Mouse (Mus musculus) T-helper 17 cell (primary cell): ENCODE results near the gene Cdh10.

ENCODE experiments used
- in situ Hi-C, 2 experiments: fragments of 300-600 bp; cut with MboI, MseI; formaldehyde crosslinking; loops; 1 replicate in 1 of 2; 2 replicates in 1 of 2; pipeline ENCODE4 v1.15.1; 2025; ENCODE audit warnings: high pct_unique_total_duplicates in 2 of 2

The Cdh10 gene

GRCm38 (mm10) chr15:18818185-18818973, at the start of gene Cdh10:
Gene Cdh10, plus strand, starts transcription at chr15:18818947.
- in situ Hi-C loops = no loop called here

DNA sequence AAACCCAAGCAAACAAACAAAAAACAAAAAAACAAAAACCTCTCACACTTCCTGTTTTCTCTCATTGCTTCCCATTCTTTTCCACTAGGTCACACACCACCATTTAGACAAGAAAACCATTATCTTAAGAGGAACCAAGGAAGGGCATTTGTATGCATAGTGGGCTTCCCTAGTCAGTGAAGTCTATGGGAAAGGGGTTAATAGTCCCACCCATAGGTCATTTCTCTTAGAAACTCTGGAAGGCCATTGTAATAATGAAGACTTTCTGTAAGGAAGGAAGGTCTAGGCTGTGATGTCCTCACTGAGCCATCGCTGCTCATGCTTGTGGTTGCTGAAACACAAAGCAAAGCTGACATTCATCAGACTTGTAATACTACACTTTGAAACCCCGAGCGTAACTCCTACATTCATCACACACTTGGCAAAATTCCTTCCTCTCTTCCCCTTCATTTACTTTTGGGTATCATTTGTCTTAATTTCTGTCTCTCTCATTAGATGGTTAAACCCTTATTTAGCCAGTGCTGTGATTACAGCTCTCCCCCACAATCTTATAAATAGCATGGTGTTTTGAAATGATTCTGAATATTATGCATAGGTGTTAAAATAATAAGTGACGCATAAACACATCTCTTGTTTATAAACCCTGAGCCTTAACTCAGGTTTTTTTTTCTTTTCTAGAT, 9.5 kb upstream of the Cdh10 start:
- in situ Hi-C loops = no loop called here

GRCm38 (mm10) chr15:18817707-18818106, 1.0 kb upstream of the Cdh10 start:
- in situ Hi-C loops = no loop called here

GRCm38 (mm10) chr15:18820226-18820625, 1.5 kb downstream of the Cdh10 start:
- in situ Hi-C loops = no loop called here

- in situ Hi-C loops = no loop called here
Measured at GRCm38 (mm10) chr15:18821114-18821756, 2.5 kb downstream of the Cdh10 start.

DNA sequence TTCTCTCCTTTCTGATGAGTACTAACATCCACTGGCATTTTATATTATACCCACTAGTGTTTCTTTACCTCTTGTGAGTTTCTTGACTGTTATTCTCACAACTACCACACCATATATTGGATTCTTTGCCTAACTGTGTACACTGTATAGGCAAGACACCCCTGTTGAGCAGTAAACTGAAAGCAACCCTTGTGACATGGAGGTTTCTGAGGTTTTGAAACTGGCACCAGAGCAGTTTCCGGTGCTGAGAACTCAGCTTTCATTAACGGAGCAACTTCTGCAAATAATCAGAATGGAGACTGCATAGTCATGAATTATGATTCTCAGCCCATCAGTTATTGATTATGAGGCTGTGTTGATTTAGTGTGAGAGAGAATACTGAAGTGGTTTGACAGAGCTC, 4.7 kb downstream of the Cdh10 start:
- in situ Hi-C loops = no loop called here

GRCm38 (mm10) chr15:18832263-18832662, 13.5 kb downstream of the Cdh10 start:
- in situ Hi-C loops = no loop called here

DNA sequence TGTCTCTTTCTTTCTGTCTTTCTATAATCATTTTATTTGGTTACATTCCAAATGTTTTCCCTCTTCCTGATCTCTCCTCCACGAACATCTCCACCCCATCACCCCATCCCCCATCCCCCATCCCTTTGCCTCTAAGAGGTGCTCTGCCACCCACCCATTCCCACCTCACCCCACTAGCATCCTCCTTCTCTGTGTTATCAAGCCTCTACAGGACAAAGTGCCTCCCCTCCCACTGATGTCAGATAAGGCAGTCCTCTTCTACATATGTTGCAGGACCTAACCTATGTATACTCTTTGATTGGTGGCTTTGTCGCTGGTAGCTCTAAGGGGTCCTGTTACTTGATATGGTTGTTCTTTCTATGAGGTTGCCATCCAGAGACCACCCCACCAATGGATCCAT, 23.0 kb downstream of the Cdh10 start:
- in situ Hi-C loops = no loop called here

- in situ Hi-C loops = no loop called here
Measured at GRCm38 (mm10) chr15:18844807-18845206, 26.1 kb downstream of the Cdh10 start.

DNA sequence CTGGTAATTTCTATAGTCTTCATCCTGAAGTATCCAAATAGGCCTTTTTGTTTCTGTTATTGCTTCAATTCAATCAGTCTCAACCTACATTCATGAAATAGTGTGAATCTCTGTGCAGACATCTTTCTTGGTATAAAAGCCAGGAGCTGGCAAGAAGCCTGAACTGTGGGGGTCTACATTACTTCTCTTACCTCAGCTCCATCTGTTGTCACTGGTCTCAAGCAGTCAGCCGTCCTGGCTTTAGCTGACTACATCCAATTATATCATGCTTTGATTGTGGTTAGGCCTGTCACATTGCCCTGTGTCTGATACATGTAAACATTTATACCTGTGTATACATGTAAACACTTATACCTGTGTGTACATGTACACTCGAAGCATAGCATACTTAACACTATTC, 31.8 kb downstream of the Cdh10 start:
- in situ Hi-C loops = no loop called here

GRCm38 (mm10) chr15:18858135-18858534, 39.4 kb downstream of the Cdh10 start:
- in situ Hi-C loops = no loop called here

DNA sequence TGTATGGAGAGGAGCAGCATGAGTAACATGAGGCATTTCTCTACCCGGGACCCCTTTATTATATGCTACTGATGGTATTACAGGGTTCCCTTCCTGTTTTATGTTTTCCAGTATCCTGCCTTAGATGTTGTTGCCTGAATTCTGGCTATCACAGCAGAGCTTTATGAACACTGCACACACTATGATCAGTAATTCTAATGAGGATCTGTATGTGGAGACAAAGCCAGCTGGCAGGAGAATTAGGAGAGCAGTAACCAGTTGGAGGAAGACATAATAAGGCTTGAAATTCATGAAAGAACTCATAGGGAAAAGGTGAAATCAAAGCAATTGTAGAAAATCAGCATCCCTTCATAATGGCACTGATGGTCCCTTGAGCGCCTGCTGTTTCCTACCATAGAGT, 51.1 kb downstream of the Cdh10 start:
- in situ Hi-C loops = no loop called here

- in situ Hi-C loops = no loop called here
Measured at GRCm38 (mm10) chr15:18881467-18881866, 62.7 kb downstream of the Cdh10 start.

GRCm38 (mm10) chr15:18886673-18887072, 67.9 kb downstream of the Cdh10 start:
- in situ Hi-C loops = no loop called here

- in situ Hi-C loops = no loop called here
Measured at GRCm38 (mm10) chr15:18888912-18889311, 70.2 kb downstream of the Cdh10 start.

DNA sequence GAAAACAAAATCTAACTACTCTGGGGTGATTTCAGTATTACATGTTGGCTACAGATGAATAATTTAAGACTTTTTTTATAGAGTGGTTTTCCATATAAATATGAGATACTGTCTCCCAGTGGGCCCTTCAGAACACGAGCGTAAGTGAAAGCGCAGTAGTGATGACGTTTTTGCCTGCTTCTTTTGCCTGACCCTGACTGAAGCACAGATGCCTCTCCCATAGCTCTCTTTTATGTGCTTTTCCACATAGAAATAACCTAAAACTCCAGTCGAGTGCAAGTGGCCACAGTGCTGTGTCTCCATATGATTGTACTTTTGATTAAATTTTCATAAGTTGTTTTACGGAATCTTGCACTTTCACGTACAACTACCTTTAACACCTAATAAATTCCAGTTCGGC, 71.6 kb downstream of the Cdh10 start:
- in situ Hi-C loops = no loop called here

DNA sequence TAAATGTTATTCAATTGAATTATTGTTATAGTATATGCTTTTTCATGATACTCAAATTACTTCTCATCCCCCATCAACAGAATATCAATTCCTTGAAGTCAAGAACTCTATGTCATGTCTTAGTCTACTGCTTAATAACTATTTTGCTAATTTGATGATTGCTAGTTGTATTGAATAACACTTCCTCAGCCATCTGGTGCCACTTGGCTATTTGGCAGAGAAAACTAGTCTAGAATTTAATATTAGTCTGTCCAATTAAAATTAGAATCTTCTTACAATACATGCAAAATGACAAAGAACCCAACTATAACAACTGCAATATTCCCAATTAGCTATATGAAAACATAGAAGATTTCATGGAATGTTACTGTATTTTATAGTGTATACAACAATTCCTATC, 82.0 kb downstream of the Cdh10 start:
- in situ Hi-C loops = no loop called here

DNA sequence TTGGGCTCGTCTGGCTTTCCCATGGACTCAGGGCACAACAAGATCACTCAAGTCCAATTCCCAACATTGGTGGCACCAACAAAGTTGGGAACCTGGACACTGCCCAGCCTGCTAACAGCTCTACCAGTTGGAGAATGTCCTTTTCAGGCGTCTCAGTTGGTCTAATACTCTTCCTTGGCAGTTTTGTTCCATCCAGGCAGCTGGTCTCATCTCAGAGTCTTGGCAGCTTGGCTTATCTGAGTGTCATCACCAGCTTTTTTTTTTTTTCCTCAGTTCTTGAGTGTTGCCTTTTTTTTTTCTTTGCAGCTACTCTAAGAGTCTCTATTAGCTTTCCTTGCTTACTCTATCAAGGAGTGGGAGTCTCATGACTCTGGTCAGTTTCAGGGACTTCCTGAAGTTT, 85.4 kb downstream of the Cdh10 start:
- in situ Hi-C loops = no loop called here

DNA sequence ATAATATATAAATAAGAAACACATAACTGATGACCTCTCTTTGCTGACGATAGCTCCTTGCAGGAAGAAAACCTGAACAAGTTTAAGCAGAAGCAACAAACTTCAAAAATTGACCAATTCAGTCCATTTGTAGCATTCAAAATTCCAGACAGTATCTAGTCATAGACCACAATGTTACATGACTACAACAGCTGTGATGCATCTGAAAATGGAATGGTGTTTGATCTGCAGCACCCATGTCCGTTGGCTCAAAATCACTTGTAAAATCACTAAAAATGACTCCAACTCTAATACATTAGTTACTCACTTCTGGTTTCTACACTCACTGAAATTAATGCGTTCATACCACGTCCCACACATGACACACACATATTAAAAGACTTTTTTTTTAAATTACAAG, 91.9 kb downstream of the Cdh10 start:
- in situ Hi-C loops = no loop called here

- in situ Hi-C loops = no loop called here
Measured at GRCm38 (mm10) chr15:18925392-18926117, 106.8 kb downstream of the Cdh10 start.

DNA sequence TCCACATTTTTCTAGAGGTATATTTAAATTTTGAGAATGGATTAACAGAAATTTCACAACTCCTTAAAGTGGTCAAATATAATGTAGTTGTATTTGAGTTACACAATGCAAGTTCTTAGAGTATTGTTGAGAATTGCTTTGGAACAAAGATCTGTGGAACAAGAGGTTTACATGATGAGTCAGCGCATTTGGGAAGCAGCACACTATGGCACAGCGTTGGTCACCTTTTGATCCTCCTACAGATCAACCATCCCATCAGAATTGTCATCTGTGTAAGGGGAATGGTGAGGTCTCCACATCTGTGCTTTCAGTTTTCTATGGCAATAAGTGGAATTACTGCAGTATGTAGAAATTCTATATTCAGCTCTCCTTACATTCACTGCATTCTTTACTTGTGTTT, 108.2 kb downstream of the Cdh10 start:
- in situ Hi-C loops = no loop called here

- in situ Hi-C loops = no loop called here
Measured at GRCm38 (mm10) chr15:18952266-18952665, 133.5 kb downstream of the Cdh10 start.
